Mouse (Mus musculus): ENCODE data around the gene Spic.

Gene Spic

GRCm38 (mm10) chr10:88658918-88659317 is 25.9 kb downstream of the Spic start:
- no peak for DNase-seq (ENCODE audit: extremely low read depth, low read depth, low spot score)

- DNase-seq (ENCODE audit: extremely low read depth, low read depth, low spot score), result no peak
These were observed 39.4 kb downstream of the Spic start for GRCm38 (mm10) chr10:88645448-88645847.

GRCm38 (mm10) chr10:88631330-88631953 is 53.4 kb downstream of the Spic start:
- no peak for DNase-seq (ENCODE audit: extremely low read depth, low read depth, low spot score)

GRCm38 (mm10) chr10:88630663-88631329 is 54.0 kb downstream of the Spic start:
- no peak for DNase-seq (ENCODE audit: extremely low read depth, low read depth, low spot score)

- no peak for DNase-seq (ENCODE audit: extremely low read depth, low read depth, low spot score)
These were observed 57.8 kb downstream of the Spic start for GRCm38 (mm10) chr10:88627052-88627451.

- DNase-seq (ENCODE audit: extremely low read depth, low read depth, low spot score), result no peak
These were observed 58.6 kb downstream of the Spic start for GRCm38 (mm10) chr10:88626176-88626575.
